Mouse (Mus musculus) MEL (cell line): Measurements from ENCODE around the gene Anapc11. TPM values are rescaled to one million over a fixed set of nuclear protein-coding genes. Genes with fewer than 3 reads are reported as not detected.

Experiments used
- DNase-seq: peaks from one replicate; pipeline ENCODE4 v3.0.0; 2011; ENCODE audit warnings: low read depth, low spot score
- H3K27ac ChIP-seq: 2 replicates; pipeline ENCODE4 v1.5.1; 2012; ENCODE audit warnings: low read depth, mild to moderate bottlenecking, control low read depth, low read length, moderate library complexity; ENCODE audit not compliant: control insufficient read depth
- H3K27me3 ChIP-seq, 2 experiments: fragments of 150-350 bp in 1 of 2; sonication (generic) in 1 of 2; 2 replicates each; pipeline ENCODE4 v1.6.1; 2012; ENCODE audit warnings: low read length in 2 of 2, mild to moderate bottlenecking in 2 of 2, improper control_type of control experiment in 1 of 2, moderate library complexity in 1 of 2; ENCODE audit not compliant: insufficient read depth in 2 of 2, control insufficient read depth in 1 of 2
- H3K36me3 ChIP-seq, 2 experiments: 2 replicates each; pipeline ENCODE4 v1.6.1; 2012 to 2014; ENCODE audit warnings: low read length in 2 of 2, improper control_type of control experiment in 1 of 2, inconsistent platforms in 1 of 2, mild to moderate bottlenecking in 1 of 2; ENCODE audit not compliant: insufficient read depth in 2 of 2, control insufficient read depth in 1 of 2
- H3K4me1 ChIP-seq, 2 experiments: fragments of 150-350 bp in 1 of 2; sonication (generic) in 1 of 2; 2 replicates each; pipeline ENCODE4 v1.6.1; 2012; ENCODE audit warnings: low read length in 2 of 2, improper control_type of control experiment in 1 of 2, mild to moderate bottlenecking in 1 of 2; ENCODE audit not compliant: insufficient read depth in 2 of 2, control insufficient read depth in 1 of 2
- H3K4me3 ChIP-seq, 2 experiments: fragments of 150-350 bp in 1 of 2; sonication (generic) in 1 of 2; 2 replicates each; pipeline ENCODE4 v1.5.1; 2012; ENCODE audit warnings: low read depth in 2 of 2, low read length in 2 of 2, mild to moderate bottlenecking in 2 of 2, moderate library complexity in 2 of 2, control low read depth in 1 of 2, improper control_type of control experiment in 1 of 2; ENCODE audit not compliant: control insufficient read depth in 1 of 2, insufficient read depth in 1 of 2
- H3K79me2 ChIP-seq: 2 replicates; pipeline ENCODE4 v1.6.1; 2012; ENCODE audit warnings: mild to moderate bottlenecking, low read length, moderate library complexity; ENCODE audit not compliant: control insufficient read depth, poor library complexity, insufficient read depth
- H3K9ac ChIP-seq: 2 replicates; pipeline ENCODE4 v1.6.1; 2012; ENCODE audit warnings: low read depth, mild to moderate bottlenecking, control low read depth, low read length, moderate library complexity; ENCODE audit not compliant: control insufficient read depth, poor library complexity, severe bottlenecking
- H3K9me3 ChIP-seq: fragments of 150-350 bp; sonication (generic); replicated peaks from 2 replicates; pipeline ENCODE4 v1.6.1; 2012; ENCODE audit warnings: mild to moderate bottlenecking, low read length, improper control_type of control experiment, moderate library complexity; ENCODE audit not compliant: insufficient read depth
- BHLHE40 ChIP-seq: IDR thresholded peaks from 2 replicates; pipeline ENCODE4 v1.6.1; 2012; ENCODE audit warnings: low read depth, mild to moderate bottlenecking, inconsistent platforms, low read length, improper control_type of control experiment, borderline replicate concordance
- CHD1 ChIP-seq: IDR thresholded peaks from 2 replicates; pipeline ENCODE4 v1.6.1; 2012; ENCODE audit warnings: low read depth, mild to moderate bottlenecking, inconsistent platforms, low read length, improper control_type of control experiment
- CHD2 ChIP-seq: IDR thresholded peaks from 2 replicates; pipeline ENCODE4 v1.6.1; 2011; ENCODE audit warnings: low read length, improper control_type of control experiment
- CTCF ChIP-seq, 3 experiments: IDR thresholded peaks in 2 of 3; conservative IDR thresholded peaks in 1 of 3; 2 replicates each; pipeline ENCODE4 v1.5.1; 2011 to 2012; ENCODE audit warnings: low read length in 3 of 3, low read depth in 2 of 3, mild to moderate bottlenecking in 2 of 3, improper control_type of control experiment in 1 of 3, inconsistent platforms in 1 of 3, mixed read lengths in 1 of 3, moderate library complexity in 1 of 3; ENCODE audit not compliant: control insufficient read depth in 1 of 3, insufficient read depth in 1 of 3, poor library complexity in 1 of 3, severe bottlenecking in 1 of 3
- E2F4 ChIP-seq: IDR thresholded peaks from 2 replicates; pipeline ENCODE4 v1.6.1; 2011; ENCODE audit warnings: low read depth, low read length, improper control_type of control experiment, borderline replicate concordance
- ELF1 ChIP-seq: IDR thresholded peaks from 2 replicates; pipeline ENCODE4 v1.6.1; 2014; ENCODE audit warnings: low read depth, mild to moderate bottlenecking, inconsistent platforms, low read length, improper control_type of control experiment, moderate library complexity
- EP300 ChIP-seq, 2 experiments: IDR thresholded peaks; 2 replicates each; pipeline ENCODE4 v1.6.1; 2011; ENCODE audit warnings: improper control_type of control experiment in 2 of 2, low read length in 2 of 2, low read depth in 1 of 2, mild to moderate bottlenecking in 1 of 2
- ETS1 ChIP-seq: IDR thresholded peaks from 2 replicates; pipeline ENCODE4 v1.6.1; 2012; ENCODE audit warnings: low read depth, mild to moderate bottlenecking, inconsistent platforms, low read length, improper control_type of control experiment, moderate library complexity
- GABPA ChIP-seq: IDR thresholded peaks from 2 replicates; pipeline ENCODE4 v1.6.1; 2012; ENCODE audit warnings: low read depth, mild to moderate bottlenecking, inconsistent platforms, low read length, improper control_type of control experiment, moderate library complexity
- GATA1 ChIP-seq: IDR thresholded peaks from 2 replicates; pipeline ENCODE4 v1.6.1; 2011; ENCODE audit warnings: low read depth, low read length, improper control_type of control experiment
- HCFC1 ChIP-seq: IDR thresholded peaks from 2 replicates; pipeline ENCODE4 v1.6.1; 2012; ENCODE audit warnings: low read depth, mild to moderate bottlenecking, inconsistent platforms, low read length, improper control_type of control experiment, moderate library complexity
- JUND ChIP-seq: IDR thresholded peaks from 2 replicates; pipeline ENCODE4 v1.6.1; 2011; ENCODE audit warnings: low read depth, mild to moderate bottlenecking, improper control_type of control experiment, low read length
- KAT2A ChIP-seq: conservative IDR thresholded peaks from 2 replicates; pipeline ENCODE4 v1.6.1; 2012; ENCODE audit warnings: low read depth, low read length, improper control_type of control experiment, inconsistent platforms
- MAFK ChIP-seq: IDR thresholded peaks from 2 replicates; pipeline ENCODE4 v1.6.1; 2011; ENCODE audit warnings: low read depth, mild to moderate bottlenecking, low read length, improper control_type of control experiment, borderline replicate concordance
- MAX ChIP-seq: IDR thresholded peaks from 2 replicates; pipeline ENCODE4 v1.6.1; 2011; ENCODE audit warnings: low read length, improper control_type of control experiment
- MAZ ChIP-seq: IDR thresholded peaks from 2 replicates; pipeline ENCODE4 v1.6.1; 2012; ENCODE audit warnings: low read depth, mild to moderate bottlenecking, inconsistent platforms, low read length, improper control_type of control experiment
- MEF2A ChIP-seq: IDR thresholded peaks from 2 replicates; pipeline ENCODE4 v1.6.1; 2014; ENCODE audit warnings: low read depth, mild to moderate bottlenecking, inconsistent platforms, low read length, improper control_type of control experiment; ENCODE audit not compliant: poor library complexity, insufficient replicate concordance, severe bottlenecking; ENCODE audit errors: extremely low read depth
- MYB ChIP-seq: IDR thresholded peaks from 2 replicates; pipeline ENCODE4 v1.6.1; 2011; ENCODE audit warnings: mild to moderate bottlenecking, low read depth, low read length, improper control_type of control experiment
- MYC ChIP-seq: IDR thresholded peaks from 2 replicates; pipeline ENCODE4 v1.6.1; 2011; ENCODE audit warnings: low read depth, mild to moderate bottlenecking, low read length, improper control_type of control experiment, moderate library complexity
- NRF1 ChIP-seq: IDR thresholded peaks from 2 replicates; pipeline ENCODE4 v1.6.1; 2014; ENCODE audit warnings: low read depth, mild to moderate bottlenecking, inconsistent platforms, low read length, improper control_type of control experiment, moderate library complexity; ENCODE audit not compliant: poor library complexity, insufficient read depth, severe bottlenecking
- POLR2A ChIP-seq, 2 experiments: IDR thresholded peaks; 2 replicates each; pipeline ENCODE4 v1.6.1; 2011 to 2012; ENCODE audit warnings: low read length in 2 of 2, mild to moderate bottlenecking in 2 of 2, control low read depth in 1 of 2, improper control_type of control experiment in 1 of 2, low read depth in 1 of 2, moderate library complexity in 1 of 2; ENCODE audit not compliant: control insufficient read depth in 1 of 2, insufficient read depth in 1 of 2, poor library complexity in 1 of 2
- POLR2AphosphoS2 ChIP-seq: IDR thresholded peaks from 2 replicates; pipeline ENCODE4 v1.6.1; 2011; ENCODE audit warnings: low read length, improper control_type of control experiment
- POLR2AphosphoS5 ChIP-seq: IDR thresholded peaks from 2 replicates; pipeline ENCODE4 v1.6.1; 2012; ENCODE audit warnings: low read depth, borderline replicate concordance, mild to moderate bottlenecking, inconsistent platforms, low read length, moderate library complexity, mixed read lengths
- RAD21 ChIP-seq: IDR thresholded peaks from 2 replicates; pipeline ENCODE4 v1.6.1; 2011; ENCODE audit warnings: mild to moderate bottlenecking, low read depth, low read length, improper control_type of control experiment
- RCOR1 ChIP-seq: IDR thresholded peaks from 2 replicates; pipeline ENCODE4 v1.6.1; 2012; ENCODE audit warnings: low read depth, mild to moderate bottlenecking, inconsistent platforms, low read length, improper control_type of control experiment
- SIN3A ChIP-seq: IDR thresholded peaks from 2 replicates; pipeline ENCODE4 v1.6.1; 2012; ENCODE audit warnings: low read length, improper control_type of control experiment, inconsistent platforms
- SMC3 ChIP-seq: IDR thresholded peaks from 2 replicates; pipeline ENCODE4 v1.6.1; 2011; ENCODE audit warnings: low read depth, low read length, improper control_type of control experiment
- TAL1 ChIP-seq: IDR thresholded peaks from 2 replicates; pipeline ENCODE4 v1.6.1; 2012; ENCODE audit warnings: mild to moderate bottlenecking, inconsistent platforms, low read length, moderate library complexity, mixed read lengths
- TCF12 ChIP-seq: IDR thresholded peaks from 2 replicates; pipeline ENCODE4 v1.6.1; 2014; ENCODE audit warnings: low read depth, mild to moderate bottlenecking, inconsistent platforms, low read length, improper control_type of control experiment, moderate library complexity
- UBTF ChIP-seq: IDR thresholded peaks from 2 replicates; pipeline ENCODE4 v1.6.1; 2012; ENCODE audit warnings: low read depth, mild to moderate bottlenecking, inconsistent platforms, low read length, improper control_type of control experiment, moderate library complexity, borderline replicate concordance; ENCODE audit not compliant: insufficient read depth
- USF1 ChIP-seq: IDR thresholded peaks from 2 replicates; pipeline ENCODE4 v1.6.1; 2014; ENCODE audit warnings: low read depth, mild to moderate bottlenecking, inconsistent platforms, low read length, improper control_type of control experiment, moderate library complexity
- USF2 ChIP-seq, 2 experiments: IDR thresholded peaks; 2 replicates each; pipeline ENCODE4 v1.6.1; 2011 to 2012; ENCODE audit warnings: improper control_type of control experiment in 2 of 2, low read length in 2 of 2, borderline replicate concordance in 1 of 2, inconsistent platforms in 1 of 2, low read depth in 1 of 2, mild to moderate bottlenecking in 1 of 2; ENCODE audit not compliant: insufficient read depth in 1 of 2
- ZC3H11A ChIP-seq: IDR thresholded peaks from 2 replicates; pipeline ENCODE4 v1.6.1; 2012; ENCODE audit warnings: low read depth, mild to moderate bottlenecking, inconsistent platforms, low read length, improper control_type of control experiment
- ZKSCAN1 ChIP-seq: IDR thresholded peaks from 2 replicates; pipeline ENCODE4 v1.6.1; 2012; ENCODE audit warnings: low read depth, mild to moderate bottlenecking, inconsistent platforms, low read length, improper control_type of control experiment, moderate library complexity
- ZMIZ1 ChIP-seq: IDR thresholded peaks from 2 replicates; pipeline ENCODE4 v1.6.1; 2012; ENCODE audit warnings: low read depth, mild to moderate bottlenecking, inconsistent platforms, low read length, improper control_type of control experiment, moderate library complexity
- ZNF384 ChIP-seq: IDR thresholded peaks from 2 replicates; pipeline ENCODE4 v1.6.1; 2012; ENCODE audit warnings: low read depth, mild to moderate bottlenecking, inconsistent platforms, low read length, improper control_type of control experiment
- polyA plus RNA-seq, 2 experiments: library from polyadenylated mRNA; stranded (reverse) in 1 of 2; unstranded in 1 of 2; fragments of >175 nt in 1 of 2; fragments of >200 nt in 1 of 2; gene quantifications; 2 replicates each; pipeline versions ENCODE4 v1.2.1 to v1.2.4; 2012; ENCODE audit warnings: low replicate concordance in 2 of 2, low read depth in 1 of 2; ENCODE audit not compliant: insufficient read length in 2 of 2, insufficient read depth in 1 of 2, missing spikeins in 1 of 2
- total RNA-seq: library from RNA; depleted of rRNA; stranded (reverse); fragments of 300-350 nt; gene quantifications from 2 replicates; pipeline ENCODE4 v1.2.3, GENCODE M21; 2012

Gene Anapc11
- total and polyA plus RNA-seq, 3 experiments, result 120 to 130 TPM; not detected in 1

DNA sequence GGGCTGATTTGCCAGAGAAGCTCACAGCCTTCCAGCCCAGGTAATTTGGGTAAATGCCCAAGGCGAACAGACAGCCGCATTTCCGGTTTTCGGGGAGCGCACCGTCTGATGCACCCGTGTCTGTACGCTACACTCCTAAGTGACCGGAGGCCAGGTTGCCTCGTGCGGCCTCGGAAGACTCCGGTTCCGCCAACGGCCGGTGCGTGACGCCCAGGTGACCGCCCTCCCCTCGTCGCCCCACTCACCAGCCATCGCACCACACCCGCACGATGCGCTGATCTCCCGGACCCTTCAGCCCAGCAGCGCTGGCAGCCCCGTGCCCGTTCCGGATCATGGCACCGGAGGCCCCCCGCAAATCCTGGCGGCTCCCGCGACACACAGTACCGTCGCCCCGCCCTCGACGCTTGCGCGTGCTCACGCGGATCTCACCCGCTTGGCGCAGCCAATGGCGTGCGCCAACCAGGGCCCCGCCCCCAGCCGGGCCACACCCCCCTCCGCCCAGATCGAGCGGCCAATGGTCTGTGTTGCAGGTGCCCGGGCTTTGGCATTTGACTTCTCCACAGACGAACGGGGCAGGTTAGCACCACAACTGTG, 19.4 kb downstream of the Anapc11 start, which contains the start of gene Pcyt2:
TSS of gene Pcyt2 (minus strand) at position 418 of the 594 bp plus-strand sequence.
- H3K27me3 ChIP-seq, result no peaks in the 10 kb centered on the region
- H3K4me1 ChIP-seq, result peaks cover 0 to 10% of the 10 kb centered on the region in 2 experiments; a peak in 3 of 4 replicates
- H3K27ac ChIP-seq, result peak within 1 kb of the TSS; percentile 57
- no peaks in the 10 kb centered on the region for H3K9me3 ChIP-seq
- H3K9ac ChIP-seq, result peak within 1 kb of the TSS; percentile 90
- H3K36me3 ChIP-seq, result peaks cover 4 to 8% of the 10 kb centered on the region in 2 experiments
- peaks cover 23% of the 10 kb centered on the region for H3K79me2 ChIP-seq
- DNase-seq, result peak; percentile 97
- H3K4me3 ChIP-seq, result peak within 1 kb of the TSS; percentile 88 to 93
- no peak for TF ChIP-seq GABPA
- peak; percentile 92 for TF ChIP-seq ZMIZ1
- no peak for TF ChIP-seq RAD21
- TF ChIP-seq CHD1, result no peak
- 0 out of 2 replicates have a peak, but pooled peaks have one; percentile 11 for TF ChIP-seq ETS1
- TF ChIP-seq SMC3, result no peak
- TF ChIP-seq EP300 (IDR thresholded peaks at IDR 0.05; ENCODE audit: low read depth in 1 of 2, low read length in 2 of 2), result no peak; a peak in 1 of 4 replicates
- TF ChIP-seq MAFK, result no peak
- TF ChIP-seq MAZ, result peak; percentile 59; the same call in 1 of the 2 replicates
- no peak for TF ChIP-seq E2F4
- no peak for TF ChIP-seq JUND
- peak; percentile 98 for TF ChIP-seq POLR2AphosphoS2
- no peak for TF ChIP-seq USF2 (IDR thresholded peaks at IDR 0.05; ENCODE audit: borderline replicate concordance in 1 of 2, insufficient read depth in 1 of 2, low read depth in 1 of 2, low read length in 2 of 2)
- peak; percentile 87 for TF ChIP-seq NRF1
- TF ChIP-seq POLR2A (IDR thresholded peaks at IDR 0.05; ENCODE audit: control insufficient read depth in 1 of 2, insufficient read depth in 1 of 2, low read depth in 1 of 2, low read length in 2 of 2, poor library complexity in 1 of 2), result peak; percentile 89 to 92
- TF ChIP-seq CTCF (IDR thresholded peaks at IDR 0.05 in 2 of 3, conservative IDR thresholded peaks at IDR 0.05 in 1 of 3; ENCODE audit: control insufficient read depth in 1 of 3, insufficient read depth in 1 of 3, low read depth in 2 of 3, low read length in 3 of 3, poor library complexity in 1 of 3, severe bottlenecking in 1 of 3), result no peak
- TF ChIP-seq USF1, result peak; percentile 57
- TF ChIP-seq MAX, result peak; percentile 87
- TF ChIP-seq TCF12, result peak; percentile 65; the same call in 1 of the 2 replicates
- no peak for TF ChIP-seq MEF2A
- no peak for TF ChIP-seq ZC3H11A
- TF ChIP-seq ZKSCAN1, result no peak
- 0 out of 2 replicates have a peak, but pooled peaks have one; percentile 20 for TF ChIP-seq CHD2
- TF ChIP-seq MYC, result no peak; the same call in 1 of the 2 replicates
- no peak for TF ChIP-seq BHLHE40
- peak; percentile 76 for TF ChIP-seq HCFC1
- 0 out of 2 replicates have a peak, but pooled peaks have one; percentile 8 for TF ChIP-seq ELF1
- TF ChIP-seq POLR2AphosphoS5, result peak; percentile 73; the same call in 1 of the 2 replicates
- no peak for TF ChIP-seq RCOR1
- TF ChIP-seq ZNF384, result no peak
- no peak; the same call in 1 of the 2 replicates for TF ChIP-seq KAT2A
- no peak for TF ChIP-seq UBTF
- TF ChIP-seq GATA1, result 0 out of 2 replicates have a peak, but pooled peaks have one; percentile 0
- TF ChIP-seq MYB, result no peak
- TF ChIP-seq SIN3A, result peak; percentile 86
- TF ChIP-seq TAL1, result no peak
